Mouse (Mus musculus) myocyte (in vitro differentiated cells): ENCODE measurements around the gene Olfr1394.

Experiments used
- CEBPB ChIP-seq: IDR thresholded peaks from 2 replicates; pipeline ENCODE4 v1.6.1; 2011; ENCODE audit warnings: mild to moderate bottlenecking, moderate library complexity; ENCODE audit not compliant: poor library complexity, insufficient read depth, severe bottlenecking
- E2F4 ChIP-seq: IDR thresholded peaks from one replicate; pipeline ENCODE4 v1.6.1; 2011; ENCODE audit warnings: mild to moderate bottlenecking, control low read depth, moderate library complexity; ENCODE audit not compliant: insufficient read depth
- MYOD1 ChIP-seq, 3 experiments: IDR thresholded peaks; one replicate each; pipeline ENCODE4 v1.6.1; 2011; ENCODE audit warnings: control low read depth in 2 of 3, low read depth in 2 of 3, mild to moderate bottlenecking in 2 of 3, moderate library complexity in 1 of 3; ENCODE audit not compliant: insufficient read length in 2 of 3, control insufficient read depth in 1 of 3
- POLR2A ChIP-seq: IDR thresholded peaks from one replicate; pipeline ENCODE4 v1.6.1; 2011; ENCODE audit warnings: low read depth, mild to moderate bottlenecking, control low read depth, moderate library complexity; ENCODE audit not compliant: insufficient read length
- POLR2AphosphoS2 ChIP-seq: IDR thresholded peaks from one replicate; pipeline ENCODE4 v1.6.1; 2011; ENCODE audit warnings: low read depth, control low read depth; ENCODE audit not compliant: insufficient read length
- SRF ChIP-seq: IDR thresholded peaks from one replicate; pipeline ENCODE4 v1.6.1; 2011; ENCODE audit warnings: low read depth; ENCODE audit not compliant: control insufficient read depth, insufficient read length
- USF1 ChIP-seq: IDR thresholded peaks from one replicate; pipeline ENCODE4 v1.6.1; 2011; ENCODE audit warnings: low read depth, mild to moderate bottlenecking, control low read depth, moderate library complexity

GRCm38 (mm10) chr11:49189737-49190136 is 35.6 kb downstream of the Olfr1394 start:
- no peak for TF ChIP-seq POLR2AphosphoS2
- no peak for TF ChIP-seq POLR2A
- no peak for TF ChIP-seq USF1
- TF ChIP-seq MYOD1 (IDR thresholded peaks at IDR 0.05; ENCODE audit: control insufficient read depth in 1 of 3, insufficient read length in 2 of 3, low read depth in 2 of 3): no peak
- no peak for TF ChIP-seq E2F4
- no peak for TF ChIP-seq SRF
- no peak for TF ChIP-seq CEBPB
